Mouse (Mus musculus): ENCODE measurements around the gene AL731706.1. TPM values are rescaled to one million over a fixed set of nuclear protein-coding genes. Genes with fewer than 3 reads are reported as not detected.

Gene AL731706.1
- total and polyA plus RNA-seq, 2 experiments from 2014 or later: 8.3 to 19.4 TPM

- no peaks in the 10 kb centered on the region for H3K27me3 ChIP-seq (ENCODE audit: insufficient read depth, low read length)
- no peak overlapping the region for H3K9ac ChIP-seq (replicated peaks; ENCODE audit: low read length)
- ATAC-seq (peak; percentile 81; the same call in 1 of the 2 replicates), DNase-seq (ENCODE audit: low spot score) (peak; percentile 83)
- H3K4me2 ChIP-seq (ENCODE audit: low read depth, low read length): no peak overlapping the region
- WGBS: 24% methylated on average over 3 of the region's 3 CpGs
- H3K4me3 ChIP-seq (ENCODE audit: low read length): no peak overlapping the region
- H3K9me3 ChIP-seq (ENCODE audit: low read length): no peaks in the 10 kb centered on the region
- no peak overlapping the region for H3K27ac ChIP-seq
- H3K4me1 ChIP-seq (ENCODE audit: insufficient read depth, low read length): 0 out of 2 replicates have a peak, but pooled peaks cover 6% of the 10 kb centered on the region
- H3K36me3 ChIP-seq (ENCODE audit: insufficient read depth, low read length): no peaks in the 10 kb centered on the region
- peak; percentile 74 for TF ChIP-seq CTCF (IDR thresholded peaks at IDR 0.05; ENCODE audit: low read depth)
Observed at GRCm38 (mm10) chr2:136914334-136914902, 23.2 kb upstream of the AL731706.1 start.

- H3K27me3 ChIP-seq (ENCODE audit: insufficient read depth, low read length): no peaks in the 10 kb centered on the region
- 0 out of 2 replicates have a peak, but pooled peaks cover 6% of the 10 kb centered on the region for H3K4me1 ChIP-seq (ENCODE audit: insufficient read depth, low read length)
- no peaks in the 10 kb centered on the region for H3K36me3 ChIP-seq (ENCODE audit: insufficient read depth, low read length)
- no peaks in the 10 kb centered on the region for H3K9me3 ChIP-seq (ENCODE audit: low read length)
- ATAC-seq (no peak), DNase-seq (ENCODE audit: low spot score) (no peak)
- H3K9ac ChIP-seq (replicated peaks; ENCODE audit: low read length): no peak overlapping the region
- no peak overlapping the region for H3K4me2 ChIP-seq (ENCODE audit: low read depth, low read length)
- no peak for TF ChIP-seq CTCF (IDR thresholded peaks at IDR 0.05; ENCODE audit: low read depth)
- no peak overlapping the region for H3K27ac ChIP-seq
- 43% methylated on average over 3 of the region's 3 CpGs for WGBS
- no peak overlapping the region for H3K4me3 ChIP-seq (ENCODE audit: low read length)
Observed at GRCm38 (mm10) chr2:136913021-136913420, 21.8 kb upstream of the AL731706.1 start.

DNA sequence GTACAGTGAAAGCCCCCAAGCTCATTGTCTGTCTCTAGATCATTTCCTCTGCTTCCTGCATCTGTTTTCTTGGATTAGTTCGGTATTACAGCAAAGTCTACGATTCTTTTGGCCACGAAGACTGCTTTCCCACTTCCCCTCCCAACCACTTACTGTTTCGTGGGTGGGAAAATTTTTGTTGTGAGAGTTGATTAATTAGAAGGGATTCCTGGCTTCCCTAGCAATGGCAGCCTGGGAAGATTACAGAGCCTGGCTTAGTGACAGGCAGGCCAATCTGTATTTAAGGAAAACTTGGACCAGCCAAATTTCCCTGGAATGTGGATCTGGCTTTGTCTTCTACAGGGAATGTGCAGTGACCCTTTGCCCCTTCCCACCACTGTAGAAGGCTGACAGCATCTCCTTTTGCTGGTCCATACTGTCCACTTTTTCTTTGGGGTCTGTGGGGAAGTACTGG lies 20.8 kb upstream of the AL731706.1 start:
- Histone ChIP-seq H3K4me1 (ENCODE audit: insufficient read depth, low read length) (0 out of 2 replicates have a peak, but pooled peaks cover 6% of the 10 kb centered on the region), H3K9me3 (ENCODE audit: low read length) (no peaks in the 10 kb centered on the region), H3K4me2 (ENCODE audit: low read depth, low read length) (no peak overlapping the region), H3K27ac (no peak overlapping the region), H3K4me3 (ENCODE audit: low read length) (no peak overlapping the region), H3K9ac (replicated peaks; ENCODE audit: low read length) (no peak overlapping the region), H3K36me3 (ENCODE audit: insufficient read depth, low read length) (no peaks in the 10 kb centered on the region), H3K27me3 (ENCODE audit: insufficient read depth, low read length) (no peaks in the 10 kb centered on the region)
- peak; percentile 3 for DNase-seq (ENCODE audit: low spot score)
- ATAC-seq: no peak
- no peak for TF ChIP-seq CTCF (IDR thresholded peaks at IDR 0.05; ENCODE audit: low read depth)
- WGBS: 14% methylated on average over 4 of the region's 4 CpGs

DNA sequence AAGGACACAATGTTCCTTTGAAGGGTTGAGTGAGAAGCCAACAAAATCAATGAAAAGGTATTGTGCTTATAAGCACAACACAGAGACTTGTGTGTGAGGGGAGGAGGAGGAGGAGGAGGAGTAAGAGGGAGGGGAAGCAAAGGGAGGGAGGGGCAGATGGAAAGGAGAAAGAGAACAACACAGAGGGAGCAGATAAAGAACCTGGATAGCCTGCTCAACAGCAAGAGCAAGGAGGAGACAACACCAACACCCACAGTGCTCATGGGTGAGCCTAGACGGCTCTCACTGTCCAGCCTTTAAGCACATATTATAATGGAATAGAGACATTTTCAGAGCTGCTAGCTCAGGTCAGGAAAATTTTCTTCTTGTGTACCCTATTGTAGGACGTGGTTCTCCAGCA lies 18.1 kb upstream of the AL731706.1 start:
- Histone ChIP-seq H3K9ac (replicated peaks; ENCODE audit: low read length) (no peak overlapping the region), H3K4me2 (ENCODE audit: low read depth, low read length) (no peak overlapping the region), H3K9me3 (ENCODE audit: low read length) (no peaks in the 10 kb centered on the region), H3K27me3 (ENCODE audit: insufficient read depth, low read length) (no peaks in the 10 kb centered on the region), H3K4me3 (ENCODE audit: low read length) (no peak overlapping the region), H3K27ac (no peak overlapping the region), H3K4me1 (ENCODE audit: insufficient read depth, low read length) (0 out of 2 replicates have a peak, but pooled peaks cover 6% of the 10 kb centered on the region), H3K36me3 (ENCODE audit: insufficient read depth, low read length) (no peaks in the 10 kb centered on the region)
- ATAC-seq (no peak), DNase-seq (ENCODE audit: low spot score) (no peak)
- TF ChIP-seq CTCF (IDR thresholded peaks at IDR 0.05; ENCODE audit: low read depth): no peak
- 79% methylated on average over 2 of the region's 2 CpGs for WGBS

DNA sequence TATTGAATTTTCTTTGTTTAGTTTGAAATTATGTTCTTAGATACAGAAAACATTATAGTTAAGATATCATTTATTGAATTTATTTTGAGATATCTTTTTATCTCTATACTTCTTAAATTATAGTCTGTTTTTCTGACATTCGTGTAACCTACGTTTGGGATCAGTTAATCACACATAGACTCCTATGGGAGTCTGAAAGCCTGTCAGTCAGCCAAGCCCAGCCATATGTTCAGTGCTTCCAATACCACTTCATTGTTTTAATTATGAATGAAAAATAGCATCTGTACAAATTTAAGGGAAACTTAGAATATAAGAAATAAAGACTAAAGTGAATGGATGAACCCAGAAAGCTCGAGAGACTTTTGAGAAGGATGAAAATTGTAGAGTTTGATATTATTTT lies 17.4 kb upstream of the AL731706.1 start:
- H3K9me3 ChIP-seq (ENCODE audit: low read length): no peaks in the 10 kb centered on the region
- WGBS: 61% methylated on average over 3 of the region's 3 CpGs
- no peak for TF ChIP-seq CTCF (IDR thresholded peaks at IDR 0.05; ENCODE audit: low read depth)
- H3K4me1 ChIP-seq (ENCODE audit: insufficient read depth, low read length): 0 out of 2 replicates have a peak, but pooled peaks cover 6% of the 10 kb centered on the region
- no peak overlapping the region for H3K4me3 ChIP-seq (ENCODE audit: low read length)
- no peak overlapping the region for H3K27ac ChIP-seq
- H3K27me3 ChIP-seq (ENCODE audit: insufficient read depth, low read length): no peaks in the 10 kb centered on the region
- no peak overlapping the region for H3K9ac ChIP-seq (replicated peaks; ENCODE audit: low read length)
- ATAC-seq (no peak), DNase-seq (ENCODE audit: low spot score) (peak; percentile 37)
- H3K4me2 ChIP-seq (ENCODE audit: low read depth, low read length): no peak overlapping the region
- H3K36me3 ChIP-seq (ENCODE audit: insufficient read depth, low read length): no peaks in the 10 kb centered on the region

DNA sequence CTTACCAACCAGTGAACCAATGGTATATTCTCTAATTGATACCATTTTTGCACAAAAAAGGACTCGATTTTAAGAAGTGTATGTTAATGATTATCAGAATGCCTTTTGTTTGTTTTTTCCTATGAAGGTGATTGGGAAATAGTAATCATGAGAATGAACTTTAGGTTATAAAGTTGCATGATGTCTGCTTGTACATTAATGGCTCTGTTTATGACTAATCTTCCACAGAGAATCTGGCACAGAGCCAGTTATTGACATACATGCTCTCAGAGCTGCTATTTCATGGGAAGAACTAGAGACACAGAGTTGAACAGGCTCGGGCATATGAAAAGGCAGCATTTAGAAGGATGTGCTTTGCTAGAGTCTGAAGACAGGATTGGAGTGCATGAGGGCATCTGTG lies 4.9 kb upstream of the AL731706.1 start:
- ATAC-seq (no peak), DNase-seq (ENCODE audit: low spot score) (no peak)
- H3K9ac ChIP-seq (replicated peaks; ENCODE audit: low read length): no peak overlapping the region
- no peak for TF ChIP-seq CTCF (IDR thresholded peaks at IDR 0.05; ENCODE audit: low read depth)
- 70% methylated on average over 2 of the region's 2 CpGs for WGBS
- H3K36me3 ChIP-seq (ENCODE audit: insufficient read depth, low read length): no peaks in the 10 kb centered on the region
- no peaks in the 10 kb centered on the region for H3K9me3 ChIP-seq (ENCODE audit: low read length)
- no peak overlapping the region for H3K27ac ChIP-seq
- no peak overlapping the region for H3K4me3 ChIP-seq (ENCODE audit: low read length)
- H3K4me2 ChIP-seq (ENCODE audit: low read depth, low read length): no peak overlapping the region
- no peaks in the 10 kb centered on the region for H3K27me3 ChIP-seq (ENCODE audit: insufficient read depth, low read length)
- no peaks in the 10 kb centered on the region for H3K4me1 ChIP-seq (ENCODE audit: insufficient read depth, low read length)

DNA sequence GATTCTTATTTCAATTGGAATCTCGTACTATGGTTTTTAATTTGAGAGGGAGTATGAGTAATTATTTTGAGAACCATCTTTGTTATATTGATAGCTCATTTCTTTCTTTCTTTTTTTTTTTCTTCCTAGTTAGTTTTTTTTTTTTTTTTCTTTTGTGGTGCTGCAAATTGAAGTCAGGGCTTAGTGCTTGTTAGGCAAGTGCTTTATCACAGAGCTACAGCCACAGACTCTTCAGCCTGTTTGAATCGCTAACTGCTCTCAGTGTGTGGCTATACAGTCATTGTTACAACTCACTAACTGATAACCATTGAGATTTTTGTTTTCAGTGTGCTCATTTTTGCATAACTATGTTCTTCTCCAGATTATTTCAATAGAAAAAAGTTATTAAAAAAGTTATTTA lies 3.3 kb upstream of the AL731706.1 start:
- H3K36me3 ChIP-seq (ENCODE audit: insufficient read depth, low read length): no peaks in the 10 kb centered on the region

More for the DNA sequence above, 3.3 kb upstream of the AL731706.1 start:
- H3K9ac ChIP-seq (replicated peaks; ENCODE audit: low read length): no peak overlapping the region
- WGBS: 58% methylated on average over 2 of the region's 2 CpGs
- no peaks in the 10 kb centered on the region for H3K9me3 ChIP-seq (ENCODE audit: low read length)
- no peak overlapping the region for H3K4me2 ChIP-seq (ENCODE audit: low read depth, low read length)
- H3K4me3 ChIP-seq (ENCODE audit: low read length): no peak overlapping the region
- DNase-seq (ENCODE audit: low spot score) (no peak), ATAC-seq (no peak)
- H3K27me3 ChIP-seq (ENCODE audit: insufficient read depth, low read length): no peaks in the 10 kb centered on the region
- H3K4me1 ChIP-seq (ENCODE audit: insufficient read depth, low read length): no peaks in the 10 kb centered on the region
- H3K27ac ChIP-seq: no peak overlapping the region
- TF ChIP-seq CTCF (IDR thresholded peaks at IDR 0.05; ENCODE audit: low read depth): no peak
